Mouse (Mus musculus) C2C12 (cell line): Measurements from ENCODE around the gene Dgkd.

ENCODE experiments used
- CEBPB ChIP-seq: IDR thresholded peaks from one replicate; pipeline ENCODE4 v1.6.1; 2011; ENCODE audit warnings: low read depth, mild to moderate bottlenecking, control low read depth, moderate library complexity
- CTCF ChIP-seq: IDR thresholded peaks from one replicate; pipeline ENCODE4 v1.5.1; 2011; ENCODE audit not compliant: control insufficient read depth, insufficient read depth, insufficient read length
- MAX ChIP-seq: IDR thresholded peaks from one replicate; pipeline ENCODE4 v1.6.1; 2011; ENCODE audit warnings: mild to moderate bottlenecking, control low read depth

DNA sequence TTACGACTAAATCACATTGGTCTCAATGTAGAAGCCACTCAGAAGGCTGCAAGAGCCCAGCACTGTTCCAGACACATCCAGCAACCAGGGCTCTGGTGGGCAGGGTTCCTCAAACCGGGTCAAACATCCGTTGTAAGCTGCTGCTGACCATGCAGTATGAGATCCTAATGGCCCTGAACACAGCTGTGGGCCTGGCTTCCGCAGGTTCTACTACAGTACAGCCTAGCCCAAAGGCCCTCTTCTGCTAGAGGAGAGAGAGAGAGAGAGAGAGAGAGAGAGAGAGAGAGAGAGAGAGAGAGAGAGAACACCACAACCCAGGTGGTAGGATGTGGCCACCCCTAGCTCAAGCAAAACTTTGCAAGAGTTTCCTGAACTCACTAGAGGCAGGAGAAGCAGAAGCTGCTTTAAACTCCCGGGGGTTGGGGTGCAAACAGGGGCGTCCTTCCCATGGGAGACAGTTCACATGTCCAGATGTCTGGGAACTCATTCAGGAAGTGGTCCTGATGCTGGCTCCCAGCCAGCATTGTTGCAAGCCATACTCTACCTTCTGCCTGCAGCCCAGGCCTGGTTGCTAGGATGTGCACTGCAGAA lies 23.4 kb upstream of the Dgkd start:
- TF ChIP-seq CTCF, result no peak
- TF ChIP-seq MAX, result no peak
- TF ChIP-seq CEBPB, result no peak
